Mouse (Mus musculus) midbrain, embryonic 16.5 days (tissue): ENCODE results near the gene Tmem274. TPM values are rescaled to one million over a fixed set of nuclear protein-coding genes. Genes with fewer than 3 reads are reported as not detected.

ENCODE experiments used
- ATAC-seq: fragments of 200-750 bp; cut with Nextera tagmentation; 2 replicates; pipeline ENCODE4 v1.8.0; 2017; ENCODE audit warnings: moderate TSS enrichment
- H3K27ac ChIP-seq: fragments of 300-500 bp; sonication (generic); 2 replicates; pipeline ENCODE4 v1.5.1; 2014; ENCODE audit warnings: mild to moderate bottlenecking, low read length, mixed read lengths
- H3K27me3 ChIP-seq: fragments of 300-500 bp; sonication (generic); 2 replicates; pipeline ENCODE4 v1.6.1; 2014; ENCODE audit warnings: low read depth, low read length, mixed read lengths; ENCODE audit not compliant: control insufficient read depth, insufficient read depth
- H3K36me3 ChIP-seq: fragments of 300-500 bp; sonication (generic); 2 replicates; pipeline ENCODE4 v1.6.1; 2014; ENCODE audit warnings: mild to moderate bottlenecking, low read length, moderate library complexity, mixed read lengths; ENCODE audit not compliant: control insufficient read depth, insufficient read depth
- H3K4me1 ChIP-seq: fragments of 300-500 bp; sonication (generic); 2 replicates; pipeline ENCODE4 v1.6.1; 2014; ENCODE audit warnings: mild to moderate bottlenecking, low read length, mixed read lengths; ENCODE audit not compliant: control insufficient read depth, insufficient read depth
- H3K4me2 ChIP-seq: fragments of 300-500 bp; sonication (generic); 2 replicates; pipeline ENCODE4 v1.6.1; 2014; ENCODE audit warnings: mild to moderate bottlenecking, low read length, mixed read lengths
- H3K4me3 ChIP-seq: fragments of 300-500 bp; sonication (generic); 2 replicates; pipeline ENCODE4 v1.5.1; 2014; ENCODE audit warnings: low read depth, mild to moderate bottlenecking, low read length, moderate library complexity, mixed read lengths
- H3K9ac ChIP-seq: fragments of 300-500 bp; sonication (generic); 2 replicates; pipeline ENCODE4 v1.6.1; 2014; ENCODE audit warnings: low read depth, low read length, mixed read lengths
- H3K9me3 ChIP-seq: fragments of 300-500 bp; sonication (generic); replicated peaks from 2 replicates; pipeline ENCODE4 v1.6.1; 2014; ENCODE audit warnings: mild to moderate bottlenecking, low read length, mixed read lengths; ENCODE audit not compliant: control insufficient read depth, poor library complexity, severe bottlenecking
- WGBS: fragments of 180-500 bp; shearing (Covaris S2); extraction: QIAGEN DNeasy Blood & Tissue Kit; methylation state at CpG from one replicate; pipeline ENCODE4 v1.1.7; 2014; 5-methylcytosine and 5-hydroxymethylcytosine counted together
- polyA plus RNA-seq: library from polyadenylated mRNA; unstranded; fragments of >200 nt; fragmentation: Nextera tagmentation; extraction: Ambion mirVana; gene quantifications from 2 replicates; pipeline ENCODE4 v1.2.1, GENCODE M21; 2015

Tmem274 gene
- polyA plus RNA-seq, 1 experiment from 2014 or later, result not detected

GRCm38 (mm10) chr4:149525811-149526210 lies 48.6 kb downstream of the Tmem274 start:
- Histone ChIP-seq H3K27me3 (no peaks in the 10 kb centered on the region), H3K36me3 (no peaks in the 10 kb centered on the region), H3K27ac (no peak overlapping the region), H3K9me3 (no peaks in the 10 kb centered on the region), H3K4me3 (no peak overlapping the region), H3K4me2 (no peak overlapping the region), H3K4me1 (peaks cover 15% of the 10 kb centered on the region), H3K9ac (no peak overlapping the region)
- no peak for ATAC-seq
- WGBS, result 76% methylated on average over 6 of the region's 6 CpGs

GRCm38 (mm10) chr4:149526330-149526729 lies 49.2 kb downstream of the Tmem274 start:
- Histone ChIP-seq H3K4me3 (no peak overlapping the region), H3K4me1 (peaks cover 13% of the 10 kb centered on the region), H3K27ac (no peak overlapping the region), H3K9me3 (no peaks in the 10 kb centered on the region), H3K27me3 (no peaks in the 10 kb centered on the region), H3K36me3 (no peaks in the 10 kb centered on the region), H3K9ac (no peak overlapping the region), H3K4me2 (no peak overlapping the region)
- ATAC-seq, result peak; percentile 57
- 22% methylated on average over 7 of the region's 7 CpGs for WGBS

GRCm38 (mm10) chr4:149527621-149528354 lies 50.6 kb downstream of the Tmem274 start:
- H3K27ac ChIP-seq, result no peak overlapping the region
- H3K4me3 ChIP-seq, result no peak overlapping the region
- H3K4me2 ChIP-seq, result no peak overlapping the region
- no peaks in the 10 kb centered on the region; the same call in 1 of the 2 replicates for H3K36me3 ChIP-seq
- peaks cover 13% of the 10 kb centered on the region for H3K4me1 ChIP-seq
- H3K27me3 ChIP-seq, result no peaks in the 10 kb centered on the region
- 81% methylated on average over 15 of the region's 15 CpGs for WGBS
- no peak overlapping the region for H3K9ac ChIP-seq
- no peaks in the 10 kb centered on the region for H3K9me3 ChIP-seq
- ATAC-seq, result no peak

- Histone ChIP-seq H3K27ac (0 out of 2 replicates have a peak overlapping the region, but pooled peaks have one; percentile 17), H3K9ac (no peak overlapping the region)
- WGBS, result 87% methylated on average over 6 of the region's 6 CpGs
Measured at GRCm38 (mm10) chr4:149529691-149530090, 52.5 kb downstream of the Tmem274 start.

More at GRCm38 (mm10) chr4:149529691-149530090, 52.5 kb downstream of the Tmem274 start:
- Histone ChIP-seq H3K36me3 (no peaks in the 10 kb centered on the region; the same call in 1 of the 2 replicates), H3K27me3 (no peaks in the 10 kb centered on the region), H3K9me3 (no peaks in the 10 kb centered on the region), H3K4me2 (no peak overlapping the region), H3K4me3 (no peak overlapping the region), H3K4me1 (peaks cover 13% of the 10 kb centered on the region)
- ATAC-seq, result no peak

Other genes starting within 250 kb of the Tmem274 start
- 118 and 142 TPM in 2 replicates for gene Kif1b, start 169.7 kb upstream of the Tmem274 start, polyA plus RNA-seq
- 54.1 and 57.9 TPM in 2 replicates for gene Ube4b, start 50.6 kb upstream of the Tmem274 start, polyA plus RNA-seq
- gene Rbp7, start 22.4 kb upstream of the Tmem274 start, polyA plus RNA-seq, result 0.43 TPM in 1 of 2 replicates, not detected in the other
- 5.9 and 8.1 TPM in 2 replicates for gene Nmnat1, start 7.8 kb downstream of the Tmem274 start, polyA plus RNA-seq
- 39.8 and 43.1 TPM in 2 replicates for gene Lzic, start 7.9 kb downstream of the Tmem274 start, polyA plus RNA-seq
- 111 TPM in 2 replicates for gene Ctnnbip1, start 40.9 kb downstream of the Tmem274 start, polyA plus RNA-seq
- gene Clstn1, start 109.1 kb downstream of the Tmem274 start, polyA plus RNA-seq, result 80.2 and 99.8 TPM in 2 replicates
- gene Pik3cd, start 225.2 kb downstream of the Tmem274 start, polyA plus RNA-seq, result 13.9 and 15.7 TPM in 2 replicates